In genomic region chr11:119237568-119238304, GRCm38 (mm10) we compare ENCODE assay signal across 8 mouse cellular contexts. TPM values are rescaled to one million over a fixed set of nuclear protein-coding genes. Genes with fewer than 3 reads are reported as not detected.
A peak's percentile ranks its signal among the peaks of the same experiment; 100 is the strongest.
DNase-seq lines count a peak whose midpoint lies in the region; ATAC-seq lines count a peak whose summit lies in the region.

No protein-coding gene starts in this region.

- no peak for DNase-seq in kidney, adult 11 months
- DNase-seq in hindbrain, embryonic 11.5 days (ENCODE audit: low spot score) = peak; percentile 33
- DNase-seq in frontal cortex, adult 2 months (ENCODE audit: extremely low spot score in 1 of 2, low spot score in 1 of 2) = no peak
- DNase-seq in cerebellum, adult 11-12 months = no peak

- peak; percentile 46 for ATAC-seq in kidney, embryonic 16.5 days (ENCODE audit: low FRiP score, low TSS enrichment)
- peak; percentile 43; the same call in 1 of the 2 replicates for ATAC-seq in embryonic facial prominence, embryonic 12.5 days (ENCODE audit: insufficient number of reproducible peaks, insufficient read depth, low FRiP score, low TSS enrichment)
- ATAC-seq in hindbrain, embryonic 11.5 days (ENCODE audit: low FRiP score) = peak; percentile 17; the same call in 1 of the 2 replicates
- ATAC-seq in liver, embryonic 16.5 days (ENCODE audit: low read depth) = peak; percentile 38; the same call in 1 of the 2 replicates
- ATAC-seq in neural tube, embryonic 14.5 days (ENCODE audit: low read depth) = 0 out of 2 replicates have a peak, but pooled peaks have one; percentile 6

- peaks cover 15% of the 10 kb centered on the region for H3K4me1 ChIP-seq in kidney, embryonic 16.5 days (ENCODE audit: insufficient read depth, low read length)
- H3K4me1 ChIP-seq in embryonic facial prominence, embryonic 12.5 days = peaks cover 10% of the 10 kb centered on the region; the same call in 1 of the 2 replicates
- 0 out of 2 replicates have a peak, but pooled peaks cover 2% of the 10 kb centered on the region for H3K4me1 ChIP-seq in hindbrain, embryonic 11.5 days (replicated peaks; ENCODE audit: control insufficient read depth, insufficient read depth, low read length)
- H3K4me1 ChIP-seq in liver, embryonic 16.5 days (ENCODE audit: control insufficient read depth, low read depth, low read length) = peaks cover 2% of the 10 kb centered on the region; the same call in 1 of the 2 replicates
- 0 out of 2 replicates have a peak, but pooled peaks cover 10% of the 10 kb centered on the region for H3K4me1 ChIP-seq in neural tube, embryonic 14.5 days (ENCODE audit: control insufficient read depth, insufficient read depth, low read length)

- no peaks in the 10 kb centered on the region for H3K36me3 ChIP-seq in kidney, embryonic 16.5 days (ENCODE audit: insufficient read depth, low read length)
- 0 out of 2 replicates have a peak, but pooled peaks cover 3% of the 10 kb centered on the region for H3K36me3 ChIP-seq in embryonic facial prominence, embryonic 12.5 days
- H3K36me3 ChIP-seq in hindbrain, embryonic 11.5 days (ENCODE audit: control insufficient read depth, insufficient read depth, low read length) = 0 out of 2 replicates have a peak, but pooled peaks cover 4% of the 10 kb centered on the region
- no peaks in the 10 kb centered on the region for H3K36me3 ChIP-seq in liver, embryonic 16.5 days (ENCODE audit: control insufficient read depth, insufficient read depth)
- no peaks in the 10 kb centered on the region for H3K36me3 ChIP-seq in neural tube, embryonic 14.5 days (ENCODE audit: control insufficient read depth, insufficient read depth, low read length)

- H3K4me2 ChIP-seq in kidney, embryonic 16.5 days (replicated peaks; ENCODE audit: low read depth, low read length) = peak overlapping the region; percentile 56
- H3K4me2 ChIP-seq in embryonic facial prominence, embryonic 12.5 days (replicated peaks) = peak overlapping the region; percentile 47
- H3K4me2 ChIP-seq in hindbrain, embryonic 11.5 days (replicated peaks; ENCODE audit: low read depth, low read length) = peak overlapping the region; percentile 36
- peak overlapping the region; percentile 60 for H3K4me2 ChIP-seq in liver, embryonic 16.5 days (ENCODE audit: low read depth, low read length)
- H3K4me2 ChIP-seq in neural tube, embryonic 14.5 days (ENCODE audit: low read depth, low read length) = peak overlapping the region; percentile 42; the same call in 1 of the 2 replicates

- WGBS in kidney, embryonic 16.5 days = 30% methylated on average over 20 of the region's 20 CpGs
- 34% methylated on average over 20 of the region's 20 CpGs for WGBS in embryonic facial prominence, embryonic 12.5 days
- 37% methylated on average over 20 of the region's 20 CpGs for WGBS in hindbrain, embryonic 11.5 days
- 13% methylated on average over 20 of the region's 20 CpGs for WGBS in liver, embryonic 16.5 days (ENCODE audit: insufficient replicate concordance)
- 41% methylated on average over 20 of the region's 20 CpGs for WGBS in neural tube, embryonic 14.5 days

- peaks cover 4% of the 10 kb centered on the region; the same call in 1 of the 2 replicates for H3K9me3 ChIP-seq in kidney, embryonic 16.5 days (ENCODE audit: low read length)
- no peaks in the 10 kb centered on the region for H3K9me3 ChIP-seq in embryonic facial prominence, embryonic 12.5 days
- H3K9me3 ChIP-seq in hindbrain, embryonic 11.5 days (ENCODE audit: control insufficient read depth, low read length) = no peaks in the 10 kb centered on the region; the same call in 1 of the 2 replicates
- H3K9me3 ChIP-seq in liver, embryonic 16.5 days (replicated peaks; ENCODE audit: control insufficient read depth, low read length) = no peaks in the 10 kb centered on the region
- no peaks in the 10 kb centered on the region for H3K9me3 ChIP-seq in neural tube, embryonic 14.5 days (ENCODE audit: control insufficient read depth, low read length)

- H3K9ac ChIP-seq in kidney, embryonic 16.5 days (replicated peaks; ENCODE audit: low read length) = peak overlapping the region; percentile 13; the same call in 1 of the 2 replicates
- no peak overlapping the region for H3K9ac ChIP-seq in embryonic facial prominence, embryonic 12.5 days
- H3K9ac ChIP-seq in hindbrain, embryonic 11.5 days (ENCODE audit: low read depth, low read length) = no peak overlapping the region
- peak overlapping the region; percentile 6; the same call in 1 of the 2 replicates for H3K9ac ChIP-seq in liver, embryonic 16.5 days (ENCODE audit: low read depth, low read length)
- no peak overlapping the region for H3K9ac ChIP-seq in neural tube, embryonic 14.5 days (replicated peaks; ENCODE audit: low read depth, low read length)

- no peak overlapping the region; the same call in 1 of the 2 replicates for H3K27ac ChIP-seq in kidney, embryonic 16.5 days (ENCODE audit: low read length)
- H3K27ac ChIP-seq in embryonic facial prominence, embryonic 12.5 days = no peak overlapping the region
- no peak overlapping the region for H3K27ac ChIP-seq in hindbrain, embryonic 11.5 days (ENCODE audit: low read depth, low read length)
- no peak overlapping the region for H3K27ac ChIP-seq in liver, embryonic 16.5 days (ENCODE audit: low read length)
- peak overlapping the region; percentile 7 for H3K27ac ChIP-seq in neural tube, embryonic 14.5 days (ENCODE audit: low read depth, low read length)

- no peaks in the 10 kb centered on the region for H3K27me3 ChIP-seq in kidney, embryonic 16.5 days (ENCODE audit: insufficient read depth, low read length)
- no peaks in the 10 kb centered on the region for H3K27me3 ChIP-seq in embryonic facial prominence, embryonic 12.5 days
- no peaks in the 10 kb centered on the region for H3K27me3 ChIP-seq in hindbrain, embryonic 11.5 days (ENCODE audit: control insufficient read depth, insufficient read depth, low read length)
- no peaks in the 10 kb centered on the region for H3K27me3 ChIP-seq in liver, embryonic 16.5 days (ENCODE audit: control insufficient read depth, insufficient read depth, low read depth, low read length)
- H3K27me3 ChIP-seq in neural tube, embryonic 14.5 days (ENCODE audit: control insufficient read depth, insufficient read depth, low read length) = no peaks in the 10 kb centered on the region

- H3K4me3 ChIP-seq in kidney, embryonic 16.5 days (ENCODE audit: low read length) = peak overlapping the region; percentile 19
- peak overlapping the region; percentile 19 for H3K4me3 ChIP-seq in embryonic facial prominence, embryonic 12.5 days
- no peak overlapping the region for H3K4me3 ChIP-seq in hindbrain, embryonic 11.5 days (ENCODE audit: low read depth, low read length)
- H3K4me3 ChIP-seq in liver, embryonic 16.5 days (ENCODE audit: low read depth, low read length) = peak overlapping the region; percentile 46
- H3K4me3 ChIP-seq in neural tube, embryonic 14.5 days (ENCODE audit: low read depth, low read length) = peak overlapping the region; percentile 8; the same call in 1 of the 2 replicates

RNA-seq across cellular contexts. Expression of gene Ccdc40, which starts 9.4 kb away (rescaled TPM):
- 5.1 and 5.5 TPM in 2 replicates for polyA plus RNA-seq in kidney, embryonic 16.5 days (2015; fragmentation: Nextera tagmentation; extraction: Ambion mirVana)
- polyA plus RNA-seq in embryonic facial prominence, embryonic 12.5 days (2016; fragmentation: Nextera tagmentation; extraction: Ambion mirVana) = 10.5 and 11.6 TPM in 2 replicates
- 16.5 and 19.3 TPM in 2 replicates for polyA plus RNA-seq in hindbrain, embryonic 11.5 days (2014; fragmentation: Nextera tagmentation; extraction: Ambion mirVana)
- polyA plus RNA-seq in liver, embryonic 16.5 days (2015; fragmentation: Nextera tagmentation; extraction: Ambion mirVana) = 0.61 and 0.68 TPM in 2 replicates
- polyA plus RNA-seq in neural tube, embryonic 14.5 days (2014; fragmentation: Nextera tagmentation; extraction: Ambion mirVana) = 12.0 and 13.5 TPM in 2 replicates
- 1.7 and 1.9 TPM in 2 replicates for polyA plus RNA-seq in frontal cortex, adult 2 months (2012; rRNA removed)

RNA-seq across cellular contexts. Expression of gene Tbc1d16, which starts 9.4 kb away (rescaled TPM):
- 12.3 and 16.2 TPM in 2 replicates for polyA plus RNA-seq in kidney, embryonic 16.5 days (2015; fragmentation: Nextera tagmentation; extraction: Ambion mirVana)
- 20.3 and 20.9 TPM in 2 replicates for polyA plus RNA-seq in embryonic facial prominence, embryonic 12.5 days (2016; fragmentation: Nextera tagmentation; extraction: Ambion mirVana)
- 16.9 and 20.7 TPM in 2 replicates for polyA plus RNA-seq in hindbrain, embryonic 11.5 days (2014; fragmentation: Nextera tagmentation; extraction: Ambion mirVana)
- 1.3 and 1.8 TPM in 2 replicates for polyA plus RNA-seq in liver, embryonic 16.5 days (2015; fragmentation: Nextera tagmentation; extraction: Ambion mirVana)
- polyA plus RNA-seq in neural tube, embryonic 14.5 days (2014; fragmentation: Nextera tagmentation; extraction: Ambion mirVana) = 34.0 and 37.9 TPM in 2 replicates
- polyA plus RNA-seq in frontal cortex, adult 2 months (2012; rRNA removed) = 17.9 and 20.6 TPM in 2 replicates

RNA-seq across cellular contexts. Expression of gene Gaa, which starts 30.0 kb away (rescaled TPM):
- polyA plus RNA-seq in kidney, embryonic 16.5 days (2015; fragmentation: Nextera tagmentation; extraction: Ambion mirVana) = 80.7 and 82.6 TPM in 2 replicates
- polyA plus RNA-seq in embryonic facial prominence, embryonic 12.5 days (2016; fragmentation: Nextera tagmentation; extraction: Ambion mirVana) = 54.1 and 57.6 TPM in 2 replicates
- 12.6 and 15.3 TPM in 2 replicates for polyA plus RNA-seq in hindbrain, embryonic 11.5 days (2014; fragmentation: Nextera tagmentation; extraction: Ambion mirVana)
- polyA plus RNA-seq in liver, embryonic 16.5 days (2015; fragmentation: Nextera tagmentation; extraction: Ambion mirVana) = 25.8 and 30.8 TPM in 2 replicates
- 66.0 and 69.1 TPM in 2 replicates for polyA plus RNA-seq in neural tube, embryonic 14.5 days (2014; fragmentation: Nextera tagmentation; extraction: Ambion mirVana)
- polyA plus RNA-seq in frontal cortex, adult 2 months (2012; rRNA removed) = 182 and 207 TPM in 2 replicates

Comparison
In these comparisons a context has a peak if more than half of its experiments do, and no peak if none do; other contexts are left out.
1. H3K9ac ChIP-seq: peak in kidney, embryonic 16.5 days (single experiment) and liver, embryonic 16.5 days (single experiment); none in embryonic facial prominence, embryonic 12.5 days (single experiment), hindbrain, embryonic 11.5 days (single experiment) and neural tube, embryonic 14.5 days (single experiment).
2. Peak in every context shown above with its lines, with median percentiles within 50 percentile points of each other: ATAC-seq and H3K4me2 ChIP-seq.